Mouse (Mus musculus): Measurements from ENCODE around the gene Pofut2. TPM values are rescaled to one million over a fixed set of nuclear protein-coding genes. Genes with fewer than 3 reads are reported as not detected.
A peak's percentile ranks its signal among the peaks of the same experiment; 100 is the strongest.

Gene Pofut2
- total RNA-seq (2021) = 10 to 100 TPM; 42.2 to 42.9 TPM
- long read RNA-seq, experiment 1, transcript Pofut2-201 (9 exons, 2,290 nt) = major isoform, 28 of 42 reads
- long read RNA-seq, experiment 1, partial matches to known transcripts = 9 of 42 reads
- long read RNA-seq, experiment 1, other reads (novel, unspliced or antisense) = 5 of 42 reads
- long read RNA-seq, experiment 2, transcript Pofut2-201 (9 exons, 2,290 nt) = major isoform, 19 of 27 reads
- long read RNA-seq, experiment 2, partial matches to known transcripts = 4 of 27 reads
- long read RNA-seq, experiment 2, other reads (novel, unspliced or antisense) = 4 of 27 reads

GRCm38 (mm10) chr10:77258704-77259621 is at the start of gene Pofut2:
Pofut2 (plus strand) TSS chr10:77259218.
- DNase-seq = peak; percentile 95 to 96

- DNase-seq = no peak
Observed at GRCm38 (mm10) chr10:77209261-77209660, 49.8 kb upstream of the Pofut2 start.

- no peak for DNase-seq
Observed at GRCm38 (mm10) chr10:77210666-77211065, 48.4 kb upstream of the Pofut2 start.

GRCm38 (mm10) chr10:77211116-77211570 is 47.9 kb upstream of the Pofut2 start:
- peak; percentile 78 to 86 for DNase-seq

- no peak for DNase-seq
Observed at GRCm38 (mm10) chr10:77212354-77213120, 46.5 kb upstream of the Pofut2 start.

- DNase-seq = no peak
Observed at GRCm38 (mm10) chr10:77213483-77213882, 45.5 kb upstream of the Pofut2 start.

GRCm38 (mm10) chr10:77214586-77214985 is 44.4 kb upstream of the Pofut2 start:
- DNase-seq = no peak

- DNase-seq = no peak
Observed at GRCm38 (mm10) chr10:77215641-77216040, 43.4 kb upstream of the Pofut2 start.

- DNase-seq = no peak
Observed at GRCm38 (mm10) chr10:77216313-77216712, 42.7 kb upstream of the Pofut2 start.

GRCm38 (mm10) chr10:77217155-77217731 is 41.8 kb upstream of the Pofut2 start:
- DNase-seq = no peak

- DNase-seq = no peak
Observed at GRCm38 (mm10) chr10:77218059-77218458, 41.0 kb upstream of the Pofut2 start.

- no peak for DNase-seq
Observed at GRCm38 (mm10) chr10:77219411-77220025, 39.5 kb upstream of the Pofut2 start.

GRCm38 (mm10) chr10:77221108-77221507 is 37.9 kb upstream of the Pofut2 start:
- DNase-seq = peak; percentile 57 to 78

- no peak for DNase-seq
Observed at GRCm38 (mm10) chr10:77222963-77223552, 36.0 kb upstream of the Pofut2 start.

GRCm38 (mm10) chr10:77224390-77224789 is 34.6 kb upstream of the Pofut2 start:
- DNase-seq = no peak

- DNase-seq = peak in 1 of 2 experiments; percentile 52
Observed at GRCm38 (mm10) chr10:77225414-77225813, 33.6 kb upstream of the Pofut2 start.

- DNase-seq = no peak
Observed at GRCm38 (mm10) chr10:77225995-77226688, 32.9 kb upstream of the Pofut2 start.

- DNase-seq = no peak
Observed at GRCm38 (mm10) chr10:77226691-77227367, 32.2 kb upstream of the Pofut2 start.

- no peak for DNase-seq
Observed at GRCm38 (mm10) chr10:77227368-77227723, 31.7 kb upstream of the Pofut2 start.
